Mouse (Mus musculus): ENCODE measurements around the gene Coa7.
"Not testable (repeated sequence)": the region's sequence is repeated elsewhere in the genome, so short reads cannot be mapped to it uniquely, and the experiment has no call there.

The Coa7 gene

GRCm38 (mm10) chr4:108344631-108345083 is 16.7 kb downstream of the Coa7 start:
- no peak for DNase-seq (ENCODE audit: low read depth)

GRCm38 (mm10) chr4:108345826-108346225 is 17.9 kb downstream of the Coa7 start:
- DNase-seq (ENCODE audit: low read depth) = no peak

GRCm38 (mm10) chr4:108347111-108347510 is 19.2 kb downstream of the Coa7 start:
- DNase-seq (ENCODE audit: low read depth) = peak; percentile 47

DNA sequence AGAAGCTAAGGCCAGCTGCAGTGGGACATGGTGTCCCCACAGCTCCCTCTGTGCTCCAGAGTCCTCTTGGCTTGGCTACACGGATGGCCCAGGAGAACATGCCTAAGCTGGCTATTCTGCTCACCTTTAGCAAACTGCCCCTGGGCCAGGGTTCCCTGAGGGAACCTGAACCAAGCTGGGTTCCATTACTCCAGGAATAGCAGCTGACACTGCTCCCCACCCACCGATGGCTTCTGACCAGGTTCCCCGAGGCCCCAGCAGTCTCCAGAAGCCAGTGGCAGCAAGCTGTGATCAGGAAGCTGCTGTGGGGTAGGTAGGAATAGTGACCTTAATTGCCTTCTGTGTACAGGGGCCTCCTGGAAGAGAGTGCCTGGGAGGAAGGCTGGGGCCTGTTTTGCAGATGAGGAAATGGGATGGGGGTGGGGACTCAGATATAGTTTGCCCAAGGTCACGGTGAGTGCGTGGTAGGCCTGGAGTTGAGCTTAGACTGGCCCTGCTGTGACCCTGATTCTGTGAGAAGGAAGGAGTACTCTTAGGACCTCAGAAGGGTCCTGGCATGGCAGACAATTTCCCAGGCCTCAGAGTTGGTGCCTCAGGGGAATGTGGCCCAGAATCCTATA is 20.4 kb downstream of the Coa7 start:
- DNase-seq (ENCODE audit: low read depth) = no peak

GRCm38 (mm10) chr4:108349064-108349463 is 21.1 kb downstream of the Coa7 start:
- DNase-seq (ENCODE audit: low read depth) = no peak

DNA sequence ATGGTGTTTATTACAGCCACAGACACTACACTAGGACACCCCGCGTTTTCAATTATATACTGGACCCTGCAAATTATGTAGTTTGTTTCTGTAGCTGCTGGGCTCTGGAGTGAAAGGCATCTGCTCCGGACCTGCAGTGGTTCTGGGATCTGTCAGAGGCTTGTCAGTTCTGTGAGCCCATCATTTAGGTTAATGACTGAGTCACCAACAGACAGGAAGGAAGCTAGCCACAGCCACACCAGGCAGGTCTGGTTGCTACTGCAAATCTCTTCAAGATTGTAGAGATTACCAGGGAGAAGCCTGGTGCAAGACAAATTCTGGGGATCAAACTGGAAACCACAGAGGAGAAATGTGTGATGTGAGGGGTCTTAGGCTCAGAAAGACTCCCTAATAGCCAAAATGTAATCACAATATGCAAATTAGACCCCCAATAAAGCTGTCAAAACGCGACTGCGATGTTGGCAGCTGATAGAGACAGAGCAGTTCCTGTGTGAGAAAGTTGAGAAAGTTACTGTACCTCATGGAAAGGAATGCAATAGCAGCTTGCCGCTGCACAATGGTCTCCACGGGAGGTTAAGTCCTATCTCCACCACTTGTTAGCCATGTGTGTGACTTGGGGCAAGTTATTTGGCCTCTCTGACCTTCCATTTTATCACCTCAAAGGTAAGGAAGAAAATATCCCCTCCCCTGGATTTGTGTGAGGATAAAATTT is 22.1 kb downstream of the Coa7 start:
- peak; percentile 56 for DNase-seq (ENCODE audit: low read depth)

DNA sequence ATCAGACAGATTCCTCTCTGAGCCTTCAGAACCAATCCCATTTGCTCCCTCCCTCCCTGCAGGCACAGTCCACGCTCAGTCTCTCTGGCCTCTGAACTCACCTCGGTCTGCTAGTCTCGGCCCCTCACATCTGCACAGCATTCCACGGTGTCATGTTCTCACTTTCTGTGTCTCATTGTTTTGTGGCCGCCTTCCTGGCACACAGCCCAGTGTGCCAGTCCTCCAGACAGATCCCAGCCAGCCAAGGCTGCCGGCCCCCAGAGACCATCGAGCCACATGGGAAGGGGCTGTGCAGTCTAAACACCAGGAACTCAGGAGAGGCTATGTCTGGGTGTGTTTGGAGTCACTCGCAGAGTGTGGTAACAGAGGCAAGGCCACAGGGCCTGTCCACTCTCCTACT is 22.9 kb downstream of the Coa7 start:
- no peak for DNase-seq (ENCODE audit: low read depth)

- not testable (repeated sequence) for DNase-seq (ENCODE audit: low read depth)
Measured at GRCm38 (mm10) chr4:108353591-108353990, 25.7 kb downstream of the Coa7 start.

DNA sequence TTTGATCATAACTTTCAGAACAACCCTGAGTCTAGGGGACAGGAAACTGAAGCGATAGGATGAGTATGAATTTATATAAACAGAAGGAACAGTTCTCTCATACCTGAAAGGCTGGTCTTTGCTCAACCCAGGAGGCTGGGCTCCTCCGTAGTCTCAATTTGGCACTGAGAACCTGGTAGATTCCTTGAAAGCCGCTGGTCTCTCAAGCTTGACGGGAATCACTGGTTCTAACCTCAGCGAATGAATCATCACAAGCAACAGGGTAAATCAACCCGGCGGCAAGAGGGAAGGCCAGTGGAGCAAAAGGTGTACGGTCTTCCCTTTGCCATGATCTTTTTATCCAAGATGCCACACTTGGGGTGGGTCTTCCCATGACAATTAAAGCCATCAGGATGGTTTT is 29.5 kb downstream of the Coa7 start:
- DNase-seq (ENCODE audit: low read depth) = no peak

GRCm38 (mm10) chr4:108358498-108358897 is 30.6 kb downstream of the Coa7 start:
- DNase-seq (ENCODE audit: low read depth) = no peak

DNA sequence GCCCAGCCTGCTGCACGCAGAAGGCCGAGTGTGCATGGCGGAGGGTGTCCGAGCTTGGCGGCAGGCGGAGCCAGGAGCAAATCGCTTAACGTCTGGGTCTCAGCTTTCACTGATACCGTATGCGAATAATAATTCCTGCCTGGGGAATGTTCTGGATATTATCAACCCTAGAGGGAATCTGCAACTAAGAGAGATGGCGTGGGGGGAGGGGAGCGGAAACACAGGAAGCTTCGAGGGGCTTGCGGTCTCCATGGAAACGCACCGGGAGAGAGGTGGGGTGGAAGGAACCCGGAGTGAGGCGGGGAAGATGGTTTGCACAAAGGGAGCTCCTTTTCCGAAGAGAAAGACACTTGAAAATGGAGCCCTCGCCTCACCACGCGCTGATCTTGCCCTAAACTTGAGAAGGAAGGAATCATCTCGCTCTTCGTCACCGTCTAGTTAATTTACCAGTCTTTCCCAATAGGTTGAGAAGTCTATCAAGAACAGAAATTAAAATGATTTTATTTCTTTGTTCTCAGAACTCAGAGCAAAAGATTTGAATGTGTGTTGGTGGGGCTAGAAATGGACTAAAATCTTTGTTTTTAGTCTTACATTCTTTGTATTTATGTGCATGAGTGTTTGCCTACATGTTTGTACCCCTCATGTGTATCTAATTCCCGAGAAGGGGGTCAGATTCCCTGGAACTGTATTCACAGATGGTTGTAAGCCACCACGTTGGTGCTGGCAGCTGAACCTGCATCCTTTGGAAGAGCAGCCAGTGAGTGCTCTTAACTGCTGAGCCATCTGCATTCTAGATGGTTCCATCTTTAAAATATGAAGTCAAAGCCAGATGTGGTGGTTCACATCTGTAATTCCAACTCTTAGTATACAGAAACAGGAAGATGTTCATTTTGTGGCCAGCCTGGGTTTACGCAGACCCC is 32.5 kb downstream of the Coa7 start:
- DNase-seq (ENCODE audit: low read depth) = no peak

DNA sequence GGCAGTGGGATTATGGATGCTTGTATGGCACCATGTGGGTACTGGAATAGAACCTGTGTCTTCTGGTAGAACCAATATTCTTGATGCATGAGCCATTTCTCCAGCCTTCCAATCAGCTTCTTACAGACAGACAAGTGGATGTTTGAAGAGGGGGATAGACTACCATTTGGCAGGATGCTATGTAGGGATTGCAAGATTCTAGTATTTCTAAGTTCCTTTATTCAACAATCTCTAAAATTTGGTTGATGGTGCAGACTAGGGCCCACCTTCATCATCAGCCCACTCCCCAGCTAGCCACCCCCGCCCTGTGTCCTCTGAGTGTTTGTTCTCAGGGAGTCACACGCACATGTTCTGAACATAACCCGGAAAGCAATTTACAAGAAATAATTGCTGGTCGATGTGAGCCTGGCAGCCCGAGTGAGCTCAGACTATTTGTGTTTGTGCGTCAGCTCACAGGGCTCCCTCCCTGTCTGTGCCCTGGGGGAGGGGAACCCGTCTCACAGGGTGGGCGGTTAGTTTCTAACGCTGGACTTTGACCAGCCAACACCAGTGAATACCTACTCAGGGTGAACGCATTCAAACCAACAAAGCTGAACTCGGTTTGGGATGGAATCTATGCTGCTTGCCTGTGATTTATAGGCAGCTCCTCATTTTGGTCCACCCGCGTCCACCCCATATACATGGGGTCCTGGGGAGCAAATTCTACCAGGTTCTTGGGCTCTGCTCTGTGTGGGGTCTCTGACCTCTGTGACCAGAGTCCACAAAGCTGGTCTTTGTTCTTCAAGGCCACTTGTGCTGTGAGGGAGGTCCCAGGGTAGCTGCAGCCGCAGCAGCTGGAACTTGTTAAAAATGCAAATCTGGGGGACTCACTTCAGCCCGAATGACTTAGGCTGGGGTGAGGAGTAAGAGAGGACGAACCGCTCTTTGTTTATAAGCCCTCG is 34.7 kb downstream of the Coa7 start:
- DNase-seq (ENCODE audit: low read depth) = no peak

- DNase-seq (ENCODE audit: low read depth) = no peak
Measured at GRCm38 (mm10) chr4:108363355-108364110, 35.6 kb downstream of the Coa7 start.

GRCm38 (mm10) chr4:108364111-108364476 is 36.2 kb downstream of the Coa7 start:
- no peak for DNase-seq (ENCODE audit: low read depth)

- no peak for DNase-seq (ENCODE audit: low read depth)
Measured at GRCm38 (mm10) chr4:108369254-108369653, 41.3 kb downstream of the Coa7 start.

- DNase-seq (ENCODE audit: low read depth) = no peak
Measured at GRCm38 (mm10) chr4:108370409-108370808, 42.5 kb downstream of the Coa7 start.

GRCm38 (mm10) chr4:108371421-108371820 is 43.5 kb downstream of the Coa7 start:
- DNase-seq (ENCODE audit: low read depth) = no peak

GRCm38 (mm10) chr4:108372166-108372565 is 44.2 kb downstream of the Coa7 start:
- DNase-seq (ENCODE audit: low read depth) = no peak

DNA sequence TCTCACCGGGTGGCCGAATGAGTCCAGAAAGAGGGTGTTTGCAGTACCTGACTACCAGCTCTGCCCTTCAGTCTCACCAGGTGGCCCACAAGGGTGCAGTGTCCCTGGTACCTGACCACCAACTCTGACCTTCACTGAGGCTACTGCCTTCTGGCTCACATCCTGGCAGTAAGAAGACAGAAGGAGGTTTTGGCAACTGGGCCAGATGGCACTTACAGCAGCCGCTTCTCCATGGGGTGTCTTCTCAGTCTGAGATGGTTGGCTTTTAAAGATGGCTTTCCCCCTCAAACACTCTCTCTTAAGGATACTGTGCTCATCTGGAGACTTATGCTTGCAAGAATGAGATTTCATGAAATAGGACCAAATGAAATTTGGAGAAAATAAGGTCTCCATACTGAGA is 51.5 kb downstream of the Coa7 start:
- no peak for DNase-seq (ENCODE audit: low read depth)

DNA sequence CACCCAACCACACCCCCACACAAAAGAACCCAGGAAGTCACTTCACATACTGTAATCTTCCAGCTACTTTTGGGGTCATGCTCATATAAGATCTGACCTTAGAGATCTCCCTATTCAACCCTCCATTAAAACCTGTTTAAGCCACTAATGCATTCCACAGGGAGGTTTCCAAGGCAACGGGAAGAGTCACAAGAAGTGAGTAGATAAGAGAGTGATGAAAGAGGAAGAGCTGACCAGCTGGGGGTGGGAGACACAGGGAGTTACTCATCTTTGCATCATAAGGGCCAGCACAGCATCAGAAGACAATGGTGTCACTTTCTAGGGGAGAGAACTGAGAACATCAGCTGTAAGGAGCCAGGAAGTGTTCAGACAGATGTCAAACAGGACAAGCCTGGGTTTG is 52.2 kb downstream of the Coa7 start:
- DNase-seq (ENCODE audit: low read depth) = no peak

- DNase-seq (ENCODE audit: low read depth) = no peak
Measured at GRCm38 (mm10) chr4:108383183-108383714, 55.3 kb downstream of the Coa7 start, which contains the start of gene Shisal2a. Gene Shisal2a, minus strand, starts transcription at chr4:108383349.
